Mouse (Mus musculus) heart, postnatal 36 days (tissue): ENCODE measurements at regions not wholly inside any gene's neighbourhood (a gene's known extent, or its start where the extent isn't known, plus 50 kb on each side); places are given as distances from the start of the nearest gene placed in this dataset.

Experiments used
- DNase-seq, 2 experiments: peaks; one replicate each; pipeline ENCODE4 v3.0.0; 2021 to 2022
- intact Hi-C: fragments of 180-260 bp; cut with DNase I; formaldehyde crosslinking; loops from one replicate; pipeline ENCODE4 v1.15.1; 2025

DNA sequence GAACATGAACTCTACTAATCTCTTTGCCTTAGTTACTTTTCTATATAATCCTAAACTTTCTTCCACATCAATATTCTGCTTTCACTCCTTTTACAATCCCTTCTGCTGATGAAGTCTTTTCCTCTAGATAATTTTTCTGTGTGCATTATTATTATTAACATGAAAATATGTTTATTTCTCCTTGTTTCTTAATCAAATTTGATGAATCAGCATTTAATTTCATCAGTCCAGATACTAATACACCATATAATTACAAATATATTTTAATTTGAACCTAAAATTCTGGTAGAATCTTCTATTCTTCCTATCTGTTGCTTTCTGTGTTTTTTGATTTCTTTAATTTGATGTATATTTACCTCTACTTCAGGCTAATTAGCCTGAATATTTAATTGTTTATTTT is 365.5 kb downstream of the Dcdc2c start:
- intact Hi-C loops: no loop called here
- no peak for DNase-seq

DNA sequence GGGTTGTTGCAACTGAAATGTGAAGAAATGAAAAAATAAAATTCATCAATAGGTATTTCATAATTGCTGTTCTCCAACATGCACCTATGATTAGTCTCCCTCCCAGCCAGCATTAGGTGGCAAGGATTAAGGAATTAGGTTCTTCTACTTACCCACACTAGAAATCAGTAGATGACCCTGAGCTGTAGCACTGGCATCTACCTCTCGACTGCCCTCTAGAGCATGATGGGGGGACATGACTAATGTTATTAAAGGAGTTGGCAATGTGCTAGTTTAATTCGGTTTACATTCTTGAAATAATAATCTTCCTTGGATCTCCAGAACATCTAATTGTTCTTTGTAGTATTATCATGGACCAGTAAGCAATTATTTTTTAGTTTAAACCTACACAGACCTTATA is 370.9 kb downstream of the Dcdc2c start:
- DNase-seq: no peak
- intact Hi-C loops: no loop called here

DNA sequence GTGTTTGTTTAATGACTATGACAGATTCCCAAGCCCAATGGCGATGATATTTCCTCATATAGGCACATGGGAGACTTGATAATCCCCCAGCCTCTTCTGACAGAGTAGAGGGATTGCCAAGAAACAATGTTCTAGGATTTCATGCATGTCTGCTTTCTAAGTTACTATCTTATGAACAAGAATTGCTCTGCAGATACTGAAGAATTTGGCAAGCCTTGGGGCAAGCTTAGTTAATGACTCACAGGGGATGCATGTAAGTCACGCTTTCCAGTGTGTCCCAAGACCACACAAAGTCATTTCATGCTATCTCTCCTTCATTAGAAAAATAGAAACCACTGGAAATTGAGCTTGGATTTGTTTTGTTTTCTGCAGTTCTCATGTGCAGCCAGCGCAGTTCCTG is 376.2 kb downstream of the Dcdc2c start:
- DNase-seq: no peak
- intact Hi-C loops: no loop called here

DNA sequence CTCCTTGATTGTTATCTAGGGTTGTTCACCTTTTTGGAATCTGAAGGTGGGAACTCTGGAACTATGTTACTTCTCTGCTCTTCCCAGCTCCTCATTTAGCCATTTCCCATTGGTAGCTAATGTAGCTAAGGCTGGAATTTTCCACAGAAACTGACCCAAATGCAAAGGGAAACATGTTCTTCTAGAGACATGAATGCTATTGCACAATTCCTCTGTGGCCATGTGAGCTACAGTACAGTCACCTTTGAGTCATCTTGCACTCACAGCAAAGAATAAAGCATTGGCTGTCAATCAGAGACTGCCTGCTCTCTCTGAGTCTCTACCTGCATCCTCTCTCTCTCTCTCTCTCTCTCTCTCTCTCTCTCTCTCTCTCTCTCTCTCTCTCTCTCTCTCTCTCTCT is 378.1 kb downstream of the Dcdc2c start:
- intact Hi-C loops: no loop called here

DNA sequence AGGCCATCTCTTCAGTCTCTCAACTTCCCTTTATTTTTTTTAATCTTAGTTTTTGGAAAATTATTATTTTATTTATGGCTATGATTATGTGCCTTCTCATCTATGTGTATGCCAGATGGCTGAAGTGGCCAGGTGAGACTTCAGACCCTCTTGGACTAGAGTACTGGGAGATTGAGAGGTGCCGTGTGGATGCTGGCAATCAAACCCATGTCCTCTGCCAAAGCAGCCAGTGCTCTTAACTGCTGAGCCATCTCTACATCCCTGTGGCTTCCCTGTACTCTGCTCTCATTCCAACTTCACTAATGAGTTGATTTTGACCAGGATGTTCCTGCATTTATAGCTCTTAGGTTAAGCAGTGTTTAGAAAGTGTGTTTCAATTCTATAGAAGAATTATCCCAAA is 393.4 kb downstream of the Dcdc2c start:
- intact Hi-C loops: no loop called here
- no peak for DNase-seq

More for the DNA sequence above, 378.1 kb downstream of the Dcdc2c start:
- no peak for DNase-seq

DNA sequence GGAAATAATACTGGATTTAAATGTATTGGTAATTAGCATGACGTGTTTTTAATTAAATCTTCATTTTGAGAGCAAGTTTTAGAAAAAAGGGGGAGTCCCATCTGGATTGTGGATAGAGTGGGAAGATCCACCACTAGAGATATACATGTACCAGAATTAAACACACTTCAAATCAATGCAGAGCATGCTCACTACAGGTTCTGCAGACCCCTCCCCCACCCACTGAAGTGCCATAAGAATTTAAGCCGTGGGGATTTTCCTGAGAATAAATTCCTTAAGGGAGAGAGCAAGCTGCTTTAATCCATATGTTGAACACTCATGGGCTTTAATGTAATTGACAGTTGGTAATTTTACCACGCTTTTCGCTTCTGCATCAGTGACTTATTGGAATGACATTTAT is 401.4 kb downstream of the Dcdc2c start:
- no peak for DNase-seq
- intact Hi-C loops: no loop called here

DNA sequence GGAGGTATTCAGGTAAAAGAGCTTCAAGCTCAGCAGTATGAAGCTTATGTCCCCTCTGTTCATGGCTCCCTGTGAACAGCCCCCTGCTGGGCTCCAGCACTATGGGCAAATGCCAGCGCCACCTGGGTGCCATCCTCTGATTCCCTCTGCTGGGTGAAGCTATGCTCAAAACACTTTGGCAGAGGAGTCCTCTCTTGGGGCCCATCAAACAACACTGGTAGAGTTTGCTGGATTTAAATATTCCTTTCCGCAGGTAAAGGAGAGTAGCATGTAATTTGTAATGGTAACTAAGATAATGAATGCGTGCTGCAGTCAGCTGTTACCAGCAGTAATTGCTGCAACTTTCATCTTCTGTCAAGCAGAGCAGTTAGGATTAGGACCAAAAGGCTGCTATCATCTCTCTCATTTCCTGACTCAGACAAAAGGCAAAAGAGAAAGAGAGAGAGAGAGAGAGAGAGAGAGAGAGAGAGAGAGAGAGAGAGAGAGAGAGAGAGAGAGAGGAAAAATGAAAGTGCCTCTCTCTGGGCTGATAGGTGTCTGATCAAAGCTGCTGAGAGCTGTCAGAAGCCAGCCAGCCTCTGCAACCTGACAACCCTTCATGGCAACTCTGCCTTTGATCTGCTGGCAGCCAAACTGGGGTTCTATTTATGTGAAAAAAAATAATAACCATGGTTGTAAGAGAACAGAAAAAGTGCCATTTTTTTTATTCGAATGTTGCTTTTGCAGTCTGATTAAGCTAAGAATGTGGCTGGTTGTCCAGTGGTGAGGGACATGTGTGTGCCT is 416.2 kb downstream of the Dcdc2c start:
- intact Hi-C loops: no loop called here
- no peak for DNase-seq

DNA sequence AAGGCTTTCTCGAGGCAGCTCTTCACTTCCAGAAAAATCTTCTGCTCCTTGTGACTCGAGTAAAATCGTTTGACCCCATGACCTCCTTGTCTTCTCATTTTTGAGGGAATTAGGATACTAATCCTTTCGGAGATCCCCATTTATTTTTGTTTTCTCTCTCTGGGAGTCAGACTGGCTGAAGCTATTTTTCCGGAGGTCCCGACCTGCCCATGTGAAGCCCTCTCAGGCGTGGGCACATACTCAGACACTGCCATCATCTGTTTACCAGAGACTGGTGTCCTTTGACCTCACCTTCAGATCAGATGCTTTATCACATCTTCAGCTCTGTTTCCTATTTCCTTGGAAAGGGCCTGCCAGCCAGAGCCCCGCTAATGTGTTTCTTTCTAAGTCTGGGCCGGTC is 429.4 kb downstream of the Dcdc2c start:
- intact Hi-C loops: no loop called here
- no peak for DNase-seq

DNA sequence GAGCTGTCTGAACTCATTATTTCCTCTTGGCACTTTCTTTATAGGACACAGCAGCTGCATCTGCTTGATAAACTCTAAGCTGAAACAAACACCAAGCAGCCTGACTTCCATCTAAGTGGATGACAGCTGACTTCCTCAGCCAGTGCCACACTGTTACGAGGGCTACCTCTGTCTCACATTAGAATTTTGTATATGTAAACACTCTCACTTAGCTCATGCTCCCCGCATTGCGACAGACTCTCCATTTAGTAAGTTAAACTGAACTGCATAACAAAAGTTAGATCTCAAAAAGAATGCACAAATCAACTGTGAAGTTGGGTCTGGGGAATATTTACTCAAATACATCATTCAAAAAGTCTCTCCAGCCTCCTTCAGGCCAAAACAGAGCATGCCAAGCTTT is 432.1 kb downstream of the Dcdc2c start:
- intact Hi-C loops: no loop called here
- DNase-seq: peak in 1 of 2 experiments; percentile 7

DNA sequence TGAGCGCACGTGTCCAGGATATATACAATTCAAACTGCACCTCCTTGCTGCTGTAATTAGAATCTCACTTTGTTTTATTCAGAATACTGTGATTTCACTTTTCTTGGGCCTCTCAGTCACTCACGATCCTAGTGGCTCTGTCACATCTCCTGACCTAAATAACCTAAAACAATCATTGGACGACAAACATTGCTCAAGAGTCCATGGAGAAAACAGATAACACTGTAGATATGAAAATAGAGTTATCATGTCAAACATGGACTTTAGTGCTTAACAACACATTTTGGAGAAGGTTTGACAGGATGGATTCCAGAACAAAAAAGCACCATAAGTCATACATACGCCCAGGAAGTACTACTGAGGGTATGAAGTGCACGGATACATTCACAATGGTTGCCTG is 461.5 kb downstream of the Dcdc2c start:
- intact Hi-C loops: no loop called here
- no peak for DNase-seq

DNA sequence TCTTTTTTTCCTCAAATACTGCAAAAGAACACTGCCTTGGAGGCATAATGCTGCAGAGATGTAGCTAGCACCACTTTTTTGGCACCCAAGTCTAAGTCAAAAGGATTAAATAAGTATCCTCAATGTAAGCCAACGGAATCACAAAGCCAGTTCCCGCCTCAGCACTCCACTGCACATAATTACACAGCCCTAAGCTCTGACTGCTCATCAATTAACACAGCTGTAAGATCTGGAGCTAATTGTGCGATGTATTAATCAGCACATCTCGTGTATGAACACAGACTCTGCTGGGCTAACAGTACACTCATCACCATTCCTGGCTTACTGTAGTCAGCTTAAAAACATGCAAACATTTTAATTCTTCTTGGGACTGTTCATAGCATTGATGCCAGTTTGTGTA is 466.7 kb downstream of the Dcdc2c start:
- intact Hi-C loops: no loop called here
- no peak for DNase-seq

DNA sequence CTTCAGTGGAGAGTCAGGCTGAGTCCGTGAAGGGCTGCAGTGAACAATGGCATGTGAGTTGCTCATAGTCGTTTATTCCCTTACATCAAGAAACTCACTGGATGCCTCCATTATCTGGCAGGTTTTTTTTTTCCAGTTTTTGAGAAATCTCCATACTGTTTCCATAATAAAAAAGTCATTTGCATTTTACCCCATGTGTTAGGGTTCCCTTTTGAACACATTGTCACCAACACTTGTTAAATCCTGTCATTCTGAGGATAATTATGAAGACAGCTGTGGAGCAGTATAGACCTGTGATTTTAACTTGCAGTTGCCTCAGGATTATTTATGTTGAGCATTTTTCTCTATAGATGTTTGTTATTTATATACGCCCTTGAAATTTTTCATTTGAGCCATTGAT is 475.6 kb downstream of the Dcdc2c start:
- no peak for DNase-seq
- intact Hi-C loops: no loop called here

DNA sequence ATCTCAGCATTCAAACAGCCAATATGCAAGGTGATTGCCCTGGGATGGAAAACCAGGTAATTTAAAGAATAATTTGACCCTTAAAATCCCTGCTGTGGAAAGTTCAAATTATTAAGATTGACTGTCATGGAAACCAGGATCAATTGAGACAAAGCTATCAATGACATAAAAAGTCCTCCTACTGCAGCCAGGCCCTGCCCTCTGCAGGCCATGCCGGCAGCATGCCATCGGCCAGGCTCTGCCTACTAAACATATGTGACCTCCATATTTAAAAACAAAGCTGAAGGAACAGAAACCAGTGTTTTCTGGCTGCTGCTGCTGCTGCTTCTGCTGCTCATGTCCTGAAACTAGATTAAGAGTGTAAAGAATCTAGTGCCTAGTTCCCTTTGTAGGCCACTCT is 483.6 kb downstream of the Dcdc2c start:
- no peak for DNase-seq
- intact Hi-C loops: no loop called here

DNA sequence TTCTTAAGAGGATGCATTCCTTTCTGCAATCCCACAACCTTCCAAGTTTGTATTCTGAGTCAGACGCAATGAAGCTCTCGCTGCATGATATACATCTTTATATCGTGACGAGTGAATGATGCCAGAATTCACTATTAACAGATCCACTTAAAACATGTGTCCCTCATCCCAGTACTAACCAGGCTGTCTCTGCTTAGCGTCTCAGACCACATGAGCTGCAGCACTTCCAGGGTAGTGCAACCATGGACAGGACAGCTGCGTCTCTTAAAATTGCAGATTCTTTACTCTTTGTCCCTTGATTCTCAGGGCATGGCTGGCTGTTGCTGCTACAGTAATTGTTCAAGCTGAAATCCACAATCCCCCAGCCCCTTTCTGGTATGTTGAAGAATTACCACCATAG is 491.9 kb downstream of the Dcdc2c start:
- no peak for DNase-seq
- intact Hi-C loops: no loop called here

DNA sequence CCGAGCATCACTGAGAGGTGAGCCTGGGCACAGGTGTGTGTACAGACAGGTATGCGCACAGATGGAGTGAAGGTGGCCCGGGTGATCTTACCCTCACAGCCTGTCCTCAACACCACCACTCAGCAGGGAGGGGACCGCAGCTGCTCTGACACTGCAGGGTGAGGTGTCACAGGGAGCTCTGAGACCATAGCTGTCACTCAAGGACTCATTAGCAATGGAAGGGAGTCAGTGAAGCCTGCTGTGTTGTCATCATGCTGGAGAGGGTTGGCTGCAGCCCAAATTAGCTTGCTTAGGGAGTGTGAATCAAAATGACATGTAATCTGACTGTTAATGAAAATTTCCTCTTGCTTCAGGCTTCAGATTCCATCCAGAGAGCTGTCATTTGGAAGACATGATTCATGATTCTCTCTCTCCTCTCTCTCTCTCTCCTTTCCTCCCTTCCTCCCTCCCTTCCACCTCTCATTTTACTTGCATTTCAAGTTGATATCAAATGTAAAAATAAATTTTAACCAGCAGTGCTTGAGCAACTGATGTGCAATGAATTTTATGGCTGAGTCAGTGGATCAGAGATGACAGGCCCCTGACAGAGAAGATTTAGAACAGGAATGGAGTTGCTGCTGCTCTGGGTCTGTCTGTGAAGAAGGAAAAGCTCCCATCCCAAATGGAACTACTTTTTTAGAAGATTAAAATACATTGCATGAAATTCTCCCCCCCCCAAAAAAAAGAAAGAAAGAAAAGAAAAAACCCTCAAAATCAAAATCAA is 496.5 kb downstream of the Dcdc2c start:
- intact Hi-C loops: no loop called here
- DNase-seq: no peak

DNA sequence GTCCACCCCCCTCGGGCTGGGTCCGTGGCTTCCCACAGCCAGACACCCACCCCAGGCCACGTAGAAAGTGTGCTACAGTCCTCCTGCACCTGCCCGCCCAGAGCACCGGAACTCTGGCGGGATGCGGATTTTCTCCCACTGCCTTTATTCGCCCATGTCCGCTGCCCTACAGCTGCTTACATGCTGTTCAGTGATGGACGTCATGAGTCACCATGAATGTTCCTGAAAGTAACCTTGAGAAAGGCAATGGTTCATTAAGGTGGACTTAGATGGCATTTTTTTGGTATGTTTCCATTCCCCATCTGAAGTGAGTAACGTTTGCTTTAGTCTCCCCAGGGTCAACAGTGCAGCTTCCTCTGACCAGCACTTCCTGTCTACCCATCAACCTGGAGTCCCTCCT is 497.8 kb downstream of the Dcdc2c start:
- intact Hi-C loops: no loop called here
- no peak for DNase-seq

DNA sequence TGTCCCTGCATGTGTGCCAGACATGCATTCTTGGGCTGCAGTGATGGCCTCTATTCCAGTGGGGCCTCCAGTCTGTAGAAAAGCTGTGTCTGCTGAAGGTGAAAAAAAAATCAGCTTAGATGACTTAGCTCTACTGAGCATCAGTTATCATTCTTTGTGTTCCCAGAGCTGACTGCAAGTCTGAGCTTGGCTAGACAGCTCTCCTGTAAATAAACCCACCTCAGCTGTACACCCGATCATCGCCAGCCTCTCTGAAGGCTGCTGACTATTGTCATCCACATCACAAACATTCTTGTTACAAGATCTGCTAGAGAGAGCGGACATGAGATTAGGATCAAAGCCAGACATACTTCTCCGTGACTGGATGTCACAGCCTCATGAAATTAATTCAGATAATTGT is 504.2 kb downstream of the Dcdc2c start:
- DNase-seq: no peak
- intact Hi-C loops: no loop called here

DNA sequence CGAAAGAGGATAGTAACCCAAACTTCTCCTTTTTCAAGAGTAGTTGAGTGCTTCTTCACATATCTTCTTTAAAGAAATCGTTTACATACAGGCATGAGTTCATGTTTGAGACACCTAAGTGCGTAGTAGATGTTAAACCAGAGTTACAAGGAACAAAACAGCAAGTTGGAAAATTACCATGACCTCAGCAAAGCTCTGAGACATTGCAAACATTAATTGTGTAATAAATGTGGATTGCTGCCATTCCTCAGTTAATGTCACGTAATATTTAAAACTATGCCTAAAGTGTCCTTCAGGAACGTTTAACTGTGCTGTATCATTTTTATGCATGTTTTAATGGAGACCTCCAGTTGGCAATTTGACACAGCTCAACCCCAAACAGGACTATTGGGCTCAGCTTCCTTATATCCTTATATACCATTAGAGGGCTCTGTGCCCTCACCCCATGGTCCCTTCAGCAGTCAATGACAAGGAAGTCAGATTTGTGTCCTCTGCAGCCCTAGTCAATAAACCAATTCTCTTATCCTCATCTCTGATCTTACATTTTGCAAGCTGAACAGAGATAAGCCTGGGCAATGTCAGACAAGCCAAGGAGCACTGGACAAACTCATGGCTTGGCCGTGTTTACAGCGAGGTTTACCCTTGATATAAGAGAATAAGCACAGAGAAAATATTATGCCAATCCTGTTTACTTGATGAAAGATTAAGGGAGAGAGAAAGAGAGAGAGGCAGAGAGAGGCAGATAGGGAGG is 513.9 kb downstream of the Dcdc2c start:
- intact Hi-C loops: no loop called here
- DNase-seq: no peak

DNA sequence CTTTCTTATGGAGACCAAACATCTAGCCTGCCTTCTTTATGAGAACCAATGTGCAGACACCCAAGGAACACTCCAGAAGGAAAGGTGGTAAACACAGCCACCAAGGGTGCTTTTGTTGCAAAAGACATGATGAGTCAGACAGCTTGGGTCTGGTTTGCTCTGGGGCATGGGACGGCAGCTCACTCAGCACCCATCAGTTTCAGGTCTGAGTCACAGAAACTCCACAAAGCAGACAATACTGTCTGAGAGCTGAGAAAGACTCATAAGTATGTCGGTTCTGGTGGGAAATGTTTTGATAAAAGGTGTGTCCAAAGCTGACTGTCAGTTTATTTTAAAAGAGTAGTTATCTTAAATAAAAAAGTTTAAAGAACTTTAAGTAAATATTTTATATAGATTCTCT is 553.0 kb downstream of the Dcdc2c start:
- DNase-seq: no peak
- intact Hi-C loops: no loop called here

DNA sequence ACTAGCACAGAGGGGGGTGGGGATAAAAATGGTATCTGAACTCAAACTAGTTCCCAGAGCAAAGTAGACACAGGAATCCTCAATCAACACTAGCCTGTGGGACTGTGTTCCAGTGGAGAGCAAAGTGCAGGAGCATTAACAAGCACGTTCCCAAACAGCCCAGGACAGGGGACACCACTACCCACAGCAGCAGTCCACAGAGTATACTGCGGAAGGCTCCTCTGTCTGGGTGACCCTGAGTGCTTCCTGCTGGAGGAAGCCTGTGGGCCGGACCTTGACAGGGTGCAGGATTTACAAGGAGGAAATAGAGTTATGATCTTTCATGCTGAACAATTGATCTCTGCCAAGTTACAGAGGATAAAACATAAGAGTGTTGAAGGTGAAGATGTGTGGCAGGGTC is 560.0 kb downstream of the Dcdc2c start:
- no peak for DNase-seq

DNA sequence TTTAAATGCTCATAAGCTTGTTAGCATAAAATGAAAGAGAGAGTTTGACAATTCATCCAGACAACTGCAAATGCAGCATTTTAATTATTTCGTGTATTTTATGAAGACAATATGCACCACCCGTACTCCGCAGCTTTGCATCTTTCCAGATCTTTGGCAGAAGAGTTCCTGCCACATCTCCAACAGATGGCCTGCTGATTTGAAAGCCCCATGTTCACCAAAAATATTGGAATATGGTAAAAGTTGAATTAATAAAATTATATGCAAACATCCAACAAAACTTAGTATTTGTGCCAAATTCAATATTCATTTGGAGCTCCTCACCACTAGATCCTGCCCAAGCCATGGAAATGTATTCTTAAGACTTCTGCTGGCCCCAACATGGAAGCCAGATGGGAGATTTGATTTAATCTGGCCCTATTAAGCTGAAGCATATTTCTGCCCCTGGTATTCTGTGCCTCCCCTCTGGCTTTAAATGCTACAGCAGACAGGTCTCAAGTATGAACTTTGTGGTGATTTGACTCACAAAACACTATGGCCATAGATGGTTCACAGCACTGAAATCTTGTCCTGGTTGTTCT is 567.8 kb downstream of the Dcdc2c start:
- intact Hi-C loops: no loop called here
- no peak for DNase-seq

More for the DNA sequence above, 560.0 kb downstream of the Dcdc2c start:
- intact Hi-C loops: no loop called here
